Mouse (Mus musculus) thymus, postnatal 25 days (tissue): ENCODE measurements around the gene Dusp8.

Experiments
- DNase-seq: peaks from one replicate; pipeline ENCODE4 v3.0.0; 2022

Gene Dusp8

DNA sequence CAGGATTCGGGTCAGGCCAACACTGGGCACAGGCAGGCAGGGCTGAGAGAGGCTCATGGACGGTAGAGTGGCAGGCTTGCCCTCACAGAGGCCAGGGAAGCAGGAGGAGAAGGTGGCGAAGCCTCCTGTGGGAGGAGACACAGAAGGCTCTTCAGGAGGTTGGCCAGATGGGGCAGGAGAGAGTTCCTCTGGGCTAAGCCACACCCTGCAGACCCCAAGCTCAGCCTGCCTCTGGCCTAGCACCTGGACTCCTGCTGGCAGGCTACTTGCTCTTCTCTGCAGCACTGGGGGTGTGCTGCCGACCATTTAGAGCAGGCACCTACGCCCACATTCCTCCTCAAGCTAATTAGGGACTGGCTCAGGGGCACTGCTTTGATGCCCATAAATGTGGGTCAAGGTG is 11.2 kb downstream of the Dusp8 start:
- no peak for DNase-seq

DNA sequence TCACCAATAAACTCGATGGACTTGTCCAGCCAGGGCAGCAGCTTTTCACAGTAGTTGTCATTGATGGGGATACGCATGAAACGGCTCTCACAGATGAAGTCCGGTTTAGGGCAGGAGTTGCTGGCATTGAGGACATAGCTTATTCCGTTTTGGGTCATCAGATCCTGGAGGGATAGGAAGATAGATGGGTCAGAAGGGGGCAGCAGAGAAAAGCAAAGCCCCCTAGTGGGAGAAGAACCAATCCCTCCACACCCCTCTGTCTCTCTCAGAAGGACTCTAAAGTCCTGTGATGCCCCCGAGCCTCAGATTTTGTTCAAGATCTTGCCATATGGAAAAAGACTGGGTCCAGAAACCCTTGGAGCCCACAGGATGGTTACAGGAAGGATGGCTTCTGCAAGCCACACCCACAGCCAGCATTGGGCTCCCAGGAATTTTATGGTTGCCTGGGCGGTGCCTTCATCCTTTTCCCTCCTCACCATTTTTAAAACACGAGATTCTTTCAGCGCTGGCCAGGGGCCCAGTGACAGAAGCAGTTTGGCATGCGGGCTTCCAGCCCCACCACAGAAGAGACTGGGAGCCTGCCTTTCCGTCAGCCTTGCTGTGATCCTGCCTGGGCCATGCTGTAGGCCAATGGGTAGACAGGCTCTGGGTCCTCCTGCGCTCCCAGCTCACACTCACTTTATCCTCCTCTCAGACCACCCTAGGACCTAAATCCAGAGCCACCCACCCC is 11.9 kb downstream of the Dusp8 start:
- DNase-seq = no peak

DNA sequence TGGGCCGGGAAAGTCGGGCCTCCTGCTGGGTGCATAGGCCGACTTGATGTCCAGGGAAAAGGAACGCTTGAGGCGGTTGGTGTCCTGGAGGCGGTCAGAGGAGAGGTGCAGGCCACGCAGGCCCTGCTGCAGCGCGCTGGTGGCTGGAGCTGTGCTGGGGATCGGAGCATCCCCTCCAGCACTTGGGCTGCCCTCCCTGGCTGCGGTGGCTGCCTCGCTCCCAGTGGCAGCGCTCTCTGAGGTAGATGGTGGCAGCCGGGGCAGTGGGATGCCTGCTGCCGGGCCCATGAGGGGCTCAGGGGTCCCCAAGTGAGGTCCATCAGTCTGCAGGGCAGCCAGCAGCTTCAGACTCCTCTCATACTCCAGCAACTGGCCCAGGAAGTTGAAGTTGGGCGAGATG is 13.0 kb downstream of the Dusp8 start:
- DNase-seq = no peak

DNA sequence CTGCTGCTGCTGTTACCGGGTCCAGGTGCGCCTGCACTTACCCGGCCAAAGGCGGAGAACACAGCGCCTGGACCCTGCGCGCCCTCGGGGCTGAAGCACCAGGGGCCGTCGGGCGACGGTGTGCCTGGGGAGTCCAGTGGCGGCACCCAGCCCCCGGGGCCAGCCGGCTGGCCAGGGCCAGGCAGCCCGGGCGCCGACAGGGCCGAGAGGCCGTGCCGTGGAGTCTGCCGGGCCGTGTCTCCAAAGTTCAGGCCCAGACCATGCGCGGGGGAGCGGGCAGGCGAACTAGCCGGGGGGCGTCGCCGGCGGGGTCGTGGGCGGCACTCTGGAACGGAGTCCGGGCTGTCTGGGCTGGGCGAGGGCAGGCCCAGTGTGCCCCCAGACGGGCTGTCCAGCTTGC is 13.5 kb downstream of the Dusp8 start:
- no peak for DNase-seq

DNA sequence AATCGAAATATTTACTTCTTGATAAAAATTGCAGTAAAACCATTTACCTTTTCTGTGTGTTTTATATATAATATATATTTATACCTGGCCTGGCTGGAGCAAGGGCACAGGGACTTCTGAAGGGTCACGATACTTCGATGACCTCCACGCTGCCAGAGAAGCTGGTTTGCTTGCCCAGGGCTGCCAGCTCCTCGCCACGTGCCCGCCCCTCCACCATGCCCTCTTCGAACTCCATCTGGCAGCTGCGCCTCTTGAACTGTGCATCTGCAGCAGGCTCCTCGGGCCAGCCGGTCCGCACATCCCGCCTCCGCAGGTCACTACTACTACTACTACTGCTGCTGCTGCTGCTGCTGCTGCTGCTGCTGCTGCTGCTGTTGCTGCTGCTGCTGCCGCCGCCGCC is 13.9 kb downstream of the Dusp8 start:
- DNase-seq = no peak

DNA sequence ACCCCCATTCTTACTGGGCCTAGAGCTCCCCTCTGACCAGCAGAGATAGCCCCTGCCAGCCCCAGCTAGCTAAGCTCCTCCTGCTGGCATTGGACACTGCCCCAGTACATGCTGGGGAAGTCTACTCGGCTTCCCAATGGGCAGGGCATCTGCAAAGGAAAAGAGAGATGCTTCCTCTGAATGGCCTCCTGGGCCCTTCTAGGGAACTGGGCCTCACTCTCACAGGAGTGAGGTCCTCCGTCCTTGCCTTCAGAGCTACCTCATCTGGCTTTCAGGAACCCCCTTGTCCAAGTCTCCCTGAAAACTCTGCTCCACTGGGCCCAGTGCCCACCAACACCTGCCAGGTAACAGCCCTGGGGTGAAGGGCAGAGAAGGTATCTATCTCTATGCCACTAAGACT is 14.8 kb downstream of the Dusp8 start:
- no peak for DNase-seq

- DNase-seq = no peak
Observed at GRCm38 (mm10) chr7:142079365-142079764, 16.3 kb downstream of the Dusp8 start.

- no peak for DNase-seq
Observed at GRCm38 (mm10) chr7:142077138-142077537, 18.5 kb downstream of the Dusp8 start.

GRCm38 (mm10) chr7:142074146-142074886 is 21.3 kb downstream of the Dusp8 start:
- DNase-seq = no peak

GRCm38 (mm10) chr7:142071717-142072116 is 23.9 kb downstream of the Dusp8 start:
- DNase-seq = no peak

GRCm38 (mm10) chr7:142071212-142071578 is 24.4 kb downstream of the Dusp8 start:
- no peak for DNase-seq

DNA sequence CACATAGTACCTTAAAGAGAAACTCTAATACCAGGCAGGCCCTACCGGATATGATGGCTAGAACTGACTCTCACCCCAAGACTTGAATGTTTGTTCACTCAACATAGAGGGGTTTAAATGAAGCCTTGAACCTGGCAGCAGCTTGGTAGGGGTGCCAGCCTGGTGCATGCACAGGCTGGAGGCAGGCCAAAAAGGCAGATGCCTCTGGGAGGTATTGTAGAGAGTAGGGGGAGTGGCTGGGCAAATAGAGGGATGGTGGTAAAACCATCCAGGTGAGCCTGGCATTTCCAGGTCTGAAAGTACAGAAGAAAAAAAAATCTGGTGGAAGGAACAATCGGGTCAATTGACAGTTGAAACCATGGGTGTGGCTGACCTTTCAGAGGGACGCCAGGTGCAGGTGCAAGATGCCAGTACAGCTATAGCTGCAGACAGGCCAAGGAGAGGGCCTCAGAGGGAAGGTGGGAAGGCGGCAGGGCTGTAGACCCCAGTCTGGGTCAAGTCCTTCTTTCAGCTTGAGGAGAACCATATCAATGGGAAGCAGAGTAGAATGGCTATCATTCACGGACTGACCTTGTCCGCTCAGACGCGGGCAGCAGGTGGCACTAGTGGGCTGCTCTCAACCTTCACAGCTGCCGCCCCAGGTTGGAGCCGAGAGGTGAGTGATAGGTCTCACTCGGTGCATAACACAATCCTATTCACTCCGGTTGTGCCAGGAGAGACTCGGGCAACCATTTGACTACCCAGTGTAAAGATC is 25.0 kb downstream of the Dusp8 start:
- DNase-seq = peak; percentile 63

GRCm38 (mm10) chr7:142068429-142068828 is 27.2 kb downstream of the Dusp8 start:
- DNase-seq = no peak

DNA sequence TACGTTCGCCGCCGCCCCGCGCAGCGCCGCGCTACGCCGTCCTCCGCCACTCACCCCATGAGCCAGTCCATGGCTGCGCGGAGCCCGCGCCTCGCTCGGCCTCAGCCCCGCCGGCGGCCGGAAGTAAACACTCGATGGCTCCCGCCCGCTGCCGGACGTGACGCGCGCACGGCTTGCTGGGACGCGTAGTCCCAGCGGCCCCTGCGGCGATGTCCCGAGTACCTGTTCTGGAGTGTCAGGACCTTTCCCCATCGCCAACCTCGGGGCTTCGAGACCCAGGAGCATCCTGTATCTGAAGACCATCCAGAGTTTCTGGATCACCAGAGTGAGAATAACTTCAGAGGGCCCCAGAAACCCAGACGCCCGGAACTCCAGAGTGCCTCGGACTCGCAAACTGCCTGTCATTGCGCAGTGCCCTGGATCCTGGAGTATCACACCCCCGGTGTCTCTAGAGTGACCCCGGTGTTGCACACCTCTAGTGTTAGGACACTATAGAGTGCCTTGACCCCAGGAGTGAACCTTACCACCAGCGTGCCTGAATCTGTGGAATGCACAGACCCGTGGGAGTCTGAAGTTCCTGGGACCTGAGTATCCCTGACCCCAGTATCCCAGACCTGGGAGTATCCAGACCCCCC is 34.6 kb downstream of the Dusp8 start, which contains the start of gene Mob2:
Gene Mob2 (minus strand): TSS at position 135 of the 635 bp plus-strand sequence.
- DNase-seq = peak; percentile 87

- DNase-seq = no peak
Observed at GRCm38 (mm10) chr7:142060185-142060930, 35.3 kb downstream of the Dusp8 start.

- DNase-seq = no peak
Observed at GRCm38 (mm10) chr7:142059024-142059423, 36.6 kb downstream of the Dusp8 start.

GRCm38 (mm10) chr7:142057121-142057520 is 38.5 kb downstream of the Dusp8 start:
- no peak for DNase-seq

- DNase-seq = peak; percentile 12
Observed at GRCm38 (mm10) chr7:142056601-142057061, 39.0 kb downstream of the Dusp8 start.

DNA sequence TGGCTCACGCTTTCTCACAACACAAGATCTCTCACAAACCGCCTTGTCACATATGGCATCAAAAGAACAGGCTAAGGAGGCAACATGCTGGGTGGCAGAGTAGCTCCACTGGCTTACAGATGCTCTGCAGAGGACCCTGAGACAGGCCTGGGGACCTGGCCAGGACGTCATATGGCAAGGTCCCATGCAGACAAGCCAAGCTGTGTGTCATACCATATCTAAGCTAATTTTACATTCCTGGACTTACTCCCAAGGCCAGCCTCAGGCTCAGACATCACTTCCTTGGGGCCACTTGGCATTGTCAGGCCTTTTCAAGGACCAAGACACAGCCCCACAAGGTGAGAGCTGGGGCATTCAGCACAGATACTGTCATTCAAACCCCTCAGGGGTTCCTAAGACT is 40.2 kb downstream of the Dusp8 start:
- no peak for DNase-seq

DNA sequence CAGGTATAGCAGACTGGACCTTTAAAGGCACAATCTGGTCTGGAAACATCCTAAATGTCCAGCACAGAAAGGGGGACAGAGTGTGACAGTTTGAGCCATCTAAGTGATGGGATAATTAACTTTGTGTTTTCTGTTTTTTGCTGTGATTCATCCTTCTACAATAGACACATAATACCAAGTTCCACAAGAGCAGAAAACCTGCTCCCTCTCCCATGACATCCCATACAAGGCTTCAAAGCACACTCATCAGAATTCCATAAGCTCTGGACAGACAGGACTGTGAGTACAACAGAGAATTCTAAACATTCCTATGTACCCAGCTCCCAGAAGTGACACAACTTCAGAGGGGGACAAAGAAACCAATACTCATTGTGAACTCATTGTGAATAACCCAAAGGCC is 45.1 kb downstream of the Dusp8 start:
- no peak for DNase-seq

- DNase-seq = no peak
Observed at GRCm38 (mm10) chr7:142045932-142046331, 49.7 kb downstream of the Dusp8 start.

DNA sequence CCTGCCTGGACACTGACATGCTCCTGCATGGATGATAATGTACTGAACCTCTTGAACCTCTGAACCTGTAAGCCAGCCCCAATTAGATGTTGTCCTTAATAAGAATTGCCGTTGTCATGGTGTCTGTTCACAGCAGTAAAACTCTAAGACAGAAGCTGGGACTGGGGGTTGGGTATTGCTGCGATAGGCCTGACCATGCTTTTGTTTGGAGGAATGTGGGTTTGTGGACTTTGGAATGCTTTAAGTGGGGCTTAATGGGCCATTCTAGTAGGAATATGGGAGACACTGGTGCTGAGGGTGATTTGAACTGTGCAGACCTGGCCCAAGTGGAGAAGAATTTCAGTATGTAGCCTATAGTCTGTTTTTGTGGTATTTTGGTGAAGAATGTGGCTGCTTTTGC is 50.3 kb downstream of the Dusp8 start:
- no peak for DNase-seq
